Mouse (Mus musculus): ENCODE results near the gene Krt33b.

DNA sequence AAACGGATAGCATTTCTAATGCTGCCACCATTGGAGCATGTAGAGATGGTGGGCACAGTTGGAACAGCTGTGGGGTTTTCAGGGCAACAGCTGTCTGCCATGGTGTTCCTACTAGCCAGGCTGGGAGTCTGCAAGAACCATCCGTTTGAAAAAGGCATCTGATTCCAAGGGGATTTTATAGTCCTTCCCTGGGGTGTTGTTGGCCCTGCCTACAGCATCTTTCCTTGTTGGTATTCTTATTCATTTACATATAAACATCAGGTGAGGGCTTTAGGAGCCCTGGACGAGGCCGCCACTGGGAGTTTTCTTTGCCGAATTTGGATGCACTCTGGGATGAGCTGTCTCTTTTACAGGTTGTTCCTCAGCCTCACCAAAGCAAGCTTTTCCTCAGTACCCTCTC, 50.7 kb downstream of the Krt33b start, which contains the start of gene Krtap29-1:
- TF ChIP-seq CTCF (IDR thresholded peaks at IDR 0.05; ENCODE audit: low read depth): no peak
- TF ChIP-seq EP300 (optimal IDR thresholded peaks at IDR 0.05): no peak

Data from stomach, postnatal 0 days (tissue).